Mouse (Mus musculus) embryonic fibroblast, embryonic 13.5 days (primary cell): Measurements from ENCODE around the gene Nlrp9b.

ENCODE experiments used
- CTCF ChIP-seq: IDR thresholded peaks from 2 replicates; pipeline ENCODE4 v1.5.1; 2011; ENCODE audit warnings: mild to moderate bottlenecking, control low read depth, low read length, moderate library complexity, borderline replicate concordance; ENCODE audit not compliant: insufficient read depth
- POLR2A ChIP-seq: IDR thresholded peaks from 2 replicates; pipeline ENCODE4 v1.6.1; 2011; ENCODE audit warnings: low read depth, mild to moderate bottlenecking, control low read depth, low read length, moderate library complexity

- TF ChIP-seq CTCF = no peak
- no peak for TF ChIP-seq POLR2A
Observed at GRCm38 (mm10) chr7:19948956-19949355, 42.3 kb upstream of the Nlrp9b start.
